Mouse (Mus musculus): ENCODE data around the gene Armc7. TPM values are rescaled to one million over a fixed set of nuclear protein-coding genes. Genes with fewer than 3 reads are reported as not detected.
"Not testable (repeated sequence)": the region's sequence is repeated elsewhere in the genome, so short reads cannot be mapped to it uniquely, and the experiment has no call there.

Armc7 gene
- polyA plus RNA-seq, 1 experiment from 2014 or later = 9.0 TPM

- H3K9ac ChIP-seq (ENCODE audit: low read depth, low read length) = no peak overlapping the region
- H3K9me3 ChIP-seq (ENCODE audit: control insufficient read depth, low read length) = no peaks in the 10 kb centered on the region
- 85% methylated on average over 8 of the region's 8 CpGs for WGBS
- H3K4me3 ChIP-seq (ENCODE audit: low read depth, low read length) = no peak overlapping the region
- DNase-seq (ENCODE audit: low spot score) = no peak
- H3K4me2 ChIP-seq (replicated peaks; ENCODE audit: low read depth, low read length) = no peak overlapping the region
- H3K27ac ChIP-seq (ENCODE audit: low read depth, low read length) = no peak overlapping the region
- no peak for ATAC-seq (ENCODE audit: low FRiP score)
- H3K4me1 ChIP-seq (replicated peaks; ENCODE audit: control insufficient read depth, insufficient read depth, low read length) = no peaks in the 10 kb centered on the region
- no peaks in the 10 kb centered on the region for H3K27me3 ChIP-seq (ENCODE audit: control insufficient read depth, insufficient read depth, low read length)
- H3K36me3 ChIP-seq (ENCODE audit: control insufficient read depth, insufficient read depth, low read length) = no peaks in the 10 kb centered on the region
These were observed 23.7 kb upstream of the Armc7 start for GRCm38 (mm10) chr11:115451781-115452241.

- H3K27me3 ChIP-seq (ENCODE audit: control insufficient read depth, insufficient read depth, low read length) = no peaks in the 10 kb centered on the region
- no peaks in the 10 kb centered on the region for H3K9me3 ChIP-seq (ENCODE audit: control insufficient read depth, low read length)
- no peak overlapping the region for H3K4me2 ChIP-seq (replicated peaks; ENCODE audit: low read depth, low read length)
- DNase-seq (ENCODE audit: low spot score) (no peak), ATAC-seq (ENCODE audit: low FRiP score) (no peak)
- no peaks in the 10 kb centered on the region for H3K4me1 ChIP-seq (replicated peaks; ENCODE audit: control insufficient read depth, insufficient read depth, low read length)
- no peak overlapping the region for H3K9ac ChIP-seq (ENCODE audit: low read depth, low read length)
- no peaks in the 10 kb centered on the region for H3K36me3 ChIP-seq (ENCODE audit: control insufficient read depth, insufficient read depth, low read length)
- WGBS = 89% methylated on average over 7 of the region's 7 CpGs
- H3K27ac ChIP-seq (ENCODE audit: low read depth, low read length) = no peak overlapping the region
- H3K4me3 ChIP-seq (ENCODE audit: low read depth, low read length) = no peak overlapping the region
These were observed 23.1 kb upstream of the Armc7 start for GRCm38 (mm10) chr11:115452281-115452860.

GRCm38 (mm10) chr11:115453306-115453705 lies 22.2 kb upstream of the Armc7 start:
- Histone ChIP-seq H3K27ac (ENCODE audit: low read depth, low read length) (no peak overlapping the region), H3K4me1 (replicated peaks; ENCODE audit: control insufficient read depth, insufficient read depth, low read length) (no peaks in the 10 kb centered on the region), H3K36me3 (ENCODE audit: control insufficient read depth, insufficient read depth, low read length) (no peaks in the 10 kb centered on the region), H3K4me2 (replicated peaks; ENCODE audit: low read depth, low read length) (no peak overlapping the region), H3K27me3 (ENCODE audit: control insufficient read depth, insufficient read depth, low read length) (no peaks in the 10 kb centered on the region), H3K9ac (ENCODE audit: low read depth, low read length) (no peak overlapping the region), H3K4me3 (ENCODE audit: low read depth, low read length) (no peak overlapping the region), H3K9me3 (ENCODE audit: control insufficient read depth, low read length) (no peaks in the 10 kb centered on the region)
- WGBS = 76% methylated on average over 4 of the region's 4 CpGs
- ATAC-seq (ENCODE audit: low FRiP score) (no peak), DNase-seq (ENCODE audit: low spot score) (no peak)

- H3K4me2 ChIP-seq (replicated peaks; ENCODE audit: low read depth, low read length); DNase-seq (ENCODE audit: low spot score); H3K9me3 ChIP-seq (ENCODE audit: control insufficient read depth, low read length); H3K9ac ChIP-seq (ENCODE audit: low read depth, low read length); H3K4me1 ChIP-seq (replicated peaks; ENCODE audit: control insufficient read depth, insufficient read depth, low read length); ATAC-seq (ENCODE audit: low FRiP score); H3K27me3 ChIP-seq (ENCODE audit: control insufficient read depth, insufficient read depth, low read length); H3K4me3 ChIP-seq (ENCODE audit: low read depth, low read length); H3K27ac ChIP-seq (ENCODE audit: low read depth, low read length); H3K36me3 ChIP-seq (ENCODE audit: control insufficient read depth, insufficient read depth, low read length): not testable (repeated sequence)
- 90% methylated on average over 6 of the region's 6 CpGs for WGBS
These were observed 20.6 kb upstream of the Armc7 start for GRCm38 (mm10) chr11:115454822-115455221.

GRCm38 (mm10) chr11:115455619-115456018 lies 19.8 kb upstream of the Armc7 start:
- no peak overlapping the region for H3K4me2 ChIP-seq (replicated peaks; ENCODE audit: low read depth, low read length)
- H3K4me3 ChIP-seq (ENCODE audit: low read depth, low read length) = no peak overlapping the region
- H3K36me3 ChIP-seq (ENCODE audit: control insufficient read depth, insufficient read depth, low read length) = no peaks in the 10 kb centered on the region
- H3K27ac ChIP-seq (ENCODE audit: low read depth, low read length) = no peak overlapping the region
- 86% methylated on average over 15 of the region's 15 CpGs for WGBS
- no peaks in the 10 kb centered on the region for H3K27me3 ChIP-seq (ENCODE audit: control insufficient read depth, insufficient read depth, low read length)
- no peaks in the 10 kb centered on the region for H3K9me3 ChIP-seq (ENCODE audit: control insufficient read depth, low read length)
- H3K9ac ChIP-seq (ENCODE audit: low read depth, low read length) = no peak overlapping the region
- DNase-seq (ENCODE audit: low spot score) (no peak), ATAC-seq (ENCODE audit: low FRiP score) (no peak)
- H3K4me1 ChIP-seq (replicated peaks; ENCODE audit: control insufficient read depth, insufficient read depth, low read length) = no peaks in the 10 kb centered on the region

GRCm38 (mm10) chr11:115456182-115456581 lies 19.3 kb upstream of the Armc7 start:
- H3K4me2 ChIP-seq (replicated peaks; ENCODE audit: low read depth, low read length) = no peak overlapping the region
- 95% methylated on average over 5 of the region's 5 CpGs for WGBS
- H3K9me3 ChIP-seq (ENCODE audit: control insufficient read depth, low read length) = no peaks in the 10 kb centered on the region
- no peaks in the 10 kb centered on the region for H3K36me3 ChIP-seq (ENCODE audit: control insufficient read depth, insufficient read depth, low read length)
- no peak for DNase-seq (ENCODE audit: low spot score)
- no peaks in the 10 kb centered on the region for H3K4me1 ChIP-seq (replicated peaks; ENCODE audit: control insufficient read depth, insufficient read depth, low read length)
- no peak overlapping the region for H3K9ac ChIP-seq (ENCODE audit: low read depth, low read length)
- H3K27ac ChIP-seq (ENCODE audit: low read depth, low read length) = no peak overlapping the region
- H3K4me3 ChIP-seq (ENCODE audit: low read depth, low read length) = no peak overlapping the region
- no peak for ATAC-seq (ENCODE audit: low FRiP score)
- no peaks in the 10 kb centered on the region for H3K27me3 ChIP-seq (ENCODE audit: control insufficient read depth, insufficient read depth, low read length)

GRCm38 (mm10) chr11:115457405-115457804 lies 18.1 kb upstream of the Armc7 start:
- Histone ChIP-seq H3K27ac (ENCODE audit: low read depth, low read length) (no peak overlapping the region), H3K9ac (ENCODE audit: low read depth, low read length) (no peak overlapping the region), H3K27me3 (ENCODE audit: control insufficient read depth, insufficient read depth, low read length) (no peaks in the 10 kb centered on the region), H3K4me3 (ENCODE audit: low read depth, low read length) (no peak overlapping the region), H3K9me3 (ENCODE audit: control insufficient read depth, low read length) (no peaks in the 10 kb centered on the region), H3K36me3 (ENCODE audit: control insufficient read depth, insufficient read depth, low read length) (no peaks in the 10 kb centered on the region), H3K4me2 (replicated peaks; ENCODE audit: low read depth, low read length) (no peak overlapping the region), H3K4me1 (replicated peaks; ENCODE audit: control insufficient read depth, insufficient read depth, low read length) (no peaks in the 10 kb centered on the region)
- WGBS = 40% methylated on average over 6 of the region's 6 CpGs
- DNase-seq (ENCODE audit: low spot score) (no peak), ATAC-seq (ENCODE audit: low FRiP score) (no peak)

GRCm38 (mm10) chr11:115460976-115461375 lies 14.5 kb upstream of the Armc7 start:
- no peak overlapping the region for H3K9ac ChIP-seq (ENCODE audit: low read depth, low read length)
- 21% methylated on average over 8 of the region's 8 CpGs for WGBS
- ATAC-seq (ENCODE audit: low FRiP score) (no peak), DNase-seq (ENCODE audit: low spot score) (no peak)
- no peaks in the 10 kb centered on the region for H3K27me3 ChIP-seq (ENCODE audit: control insufficient read depth, insufficient read depth, low read length)
- no peaks in the 10 kb centered on the region for H3K9me3 ChIP-seq (ENCODE audit: control insufficient read depth, low read length)
- H3K27ac ChIP-seq (ENCODE audit: low read depth, low read length) = no peak overlapping the region
- no peaks in the 10 kb centered on the region for H3K4me1 ChIP-seq (replicated peaks; ENCODE audit: control insufficient read depth, insufficient read depth, low read length)
- no peak overlapping the region for H3K4me2 ChIP-seq (replicated peaks; ENCODE audit: low read depth, low read length)
- no peaks in the 10 kb centered on the region for H3K36me3 ChIP-seq (ENCODE audit: control insufficient read depth, insufficient read depth, low read length)
- H3K4me3 ChIP-seq (ENCODE audit: low read depth, low read length) = no peak overlapping the region

- Histone ChIP-seq H3K9me3 (ENCODE audit: control insufficient read depth, low read length) (no peaks in the 10 kb centered on the region), H3K4me1 (replicated peaks; ENCODE audit: control insufficient read depth, insufficient read depth, low read length) (no peaks in the 10 kb centered on the region), H3K27me3 (ENCODE audit: control insufficient read depth, insufficient read depth, low read length) (no peaks in the 10 kb centered on the region), H3K9ac (ENCODE audit: low read depth, low read length) (no peak overlapping the region), H3K4me2 (replicated peaks; ENCODE audit: low read depth, low read length) (no peak overlapping the region), H3K4me3 (ENCODE audit: low read depth, low read length) (no peak overlapping the region), H3K27ac (ENCODE audit: low read depth, low read length) (no peak overlapping the region), H3K36me3 (ENCODE audit: control insufficient read depth, insufficient read depth, low read length) (no peaks in the 10 kb centered on the region)
- ATAC-seq (ENCODE audit: low FRiP score) (no peak), DNase-seq (ENCODE audit: low spot score) (no peak)
- 79% methylated on average over 5 of the region's 5 CpGs for WGBS
These were observed 13.6 kb upstream of the Armc7 start for GRCm38 (mm10) chr11:115461846-115462242.

Data from hindbrain, embryonic 11.5 days (tissue).